In the genomic region with DNA sequence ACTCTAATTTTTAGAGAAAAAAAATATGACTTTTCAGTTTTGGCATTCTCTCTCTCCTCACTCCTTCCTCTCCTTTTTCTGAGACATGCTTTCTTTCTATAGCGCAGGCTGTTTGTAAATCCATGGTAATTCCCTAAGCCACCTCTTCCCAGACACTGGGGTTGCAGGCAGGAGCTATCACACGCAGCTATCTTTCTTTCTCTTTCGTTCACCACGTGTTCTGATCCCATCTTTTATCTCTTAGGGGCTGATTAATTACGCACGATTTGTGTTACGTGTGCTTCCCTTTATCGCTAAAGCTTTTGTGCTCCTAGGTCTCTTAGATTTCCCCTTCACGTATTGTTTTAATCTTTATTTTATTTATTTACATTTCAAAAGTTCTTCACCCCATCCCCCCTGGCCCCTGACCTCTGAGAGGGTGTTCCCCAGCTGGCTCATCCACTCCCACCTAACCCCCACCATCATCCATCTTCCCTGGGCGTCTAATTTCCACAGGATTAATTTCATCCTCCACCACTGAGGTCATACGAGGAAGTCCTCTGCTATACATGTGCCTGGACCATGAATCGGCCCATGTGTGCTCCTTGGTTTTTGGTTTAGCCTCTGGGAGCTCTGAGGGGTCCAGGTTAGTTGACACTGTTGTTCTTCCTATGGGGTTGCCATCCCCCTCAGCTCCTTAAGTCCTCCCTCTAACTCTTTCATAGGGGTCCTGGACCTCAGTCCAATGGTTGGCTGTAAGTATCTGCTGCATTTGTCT, we compare ENCODE assay signal across 16 mouse cellular contexts. TPM values are rescaled to one million over a fixed set of nuclear protein-coding genes. Genes with fewer than 3 reads are reported as not detected.
DNase-seq lines count a peak whose midpoint lies in the region; ATAC-seq and TF ChIP-seq lines count a peak whose summit lies in the region.
"Had no signal": no experiment of that assay in that cellular context is flagged by ENCODE, and none has a peak within 500 bp of the region (broad histone marks: within the 10 kb centered on the region; RNA-seq: fewer than 3 reads in every experiment).

No protein-coding gene starts in this region.

- no peak for TF ChIP-seq CTCF in bone marrow macrophage, adult 2 months (IDR thresholded peaks at IDR 0.05; ENCODE audit: low read depth, low read length)

- no peaks in the 10 kb centered on the region for H3K4me1 ChIP-seq in heart, embryonic 14.5 days (ENCODE audit: control insufficient read depth in 2 of 2, insufficient read depth in 2 of 2, low read length in 2 of 2)
- H3K4me1 ChIP-seq in heart, embryonic 12.5 days (replicated peaks) = no peaks in the 10 kb centered on the region
- H3K4me1 ChIP-seq in lung, embryonic 15.5 days = 0 out of 2 replicates have a peak, but pooled peaks cover 7% of the 10 kb centered on the region
- H3K4me1 ChIP-seq in bone marrow macrophage, adult 2 months (ENCODE audit: control insufficient read depth, insufficient read depth, low read length) = peaks cover 34% of the 10 kb centered on the region
- no peaks in the 10 kb centered on the region for H3K4me1 ChIP-seq in stomach, embryonic 14.5 days (ENCODE audit: control insufficient read depth, insufficient read depth, low read length)
- peaks cover 6% of the 10 kb centered on the region for H3K4me1 ChIP-seq in limb, embryonic 10.5 days
- H3K4me1 ChIP-seq: embryonic facial prominence, embryonic 12.5 days; intestine, embryonic 15.5 days had no signal

- no peak overlapping the region for H3K9ac ChIP-seq in heart, embryonic 14.5 days (ENCODE audit: low read length)
- H3K9ac ChIP-seq in heart, embryonic 12.5 days = no peak overlapping the region
- H3K9ac ChIP-seq in lung, embryonic 15.5 days = no peak overlapping the region
- H3K9ac ChIP-seq in stomach, embryonic 14.5 days (replicated peaks; ENCODE audit: low read depth, low read length) = no peak overlapping the region
- H3K9ac ChIP-seq: embryonic facial prominence, embryonic 12.5 days; intestine, embryonic 15.5 days had no signal

- WGBS in heart, embryonic 14.5 days = 68% methylated on average over 12 of the region's 12 CpGs
- 64% methylated on average over 12 of the region's 12 CpGs for WGBS in heart, embryonic 12.5 days
- WGBS in lung, embryonic 15.5 days = 30% methylated on average over 12 of the region's 12 CpGs
- WGBS in stomach, embryonic 14.5 days = 28% methylated on average over 12 of the region's 12 CpGs
- WGBS in limb, embryonic 10.5 days = 61% methylated on average over 12 of the region's 12 CpGs

- no peak for TF ChIP-seq POLR2A in bone marrow macrophage, adult 2 months (IDR thresholded peaks at IDR 0.05; ENCODE audit: borderline replicate concordance, low read depth, low read length)

- ATAC-seq in heart, embryonic 14.5 days (ENCODE audit: insufficient number of reproducible peaks, insufficient read depth, low FRiP score, low read depth) = no peak
- no peak for ATAC-seq in heart, embryonic 12.5 days (ENCODE audit: insufficient number of reproducible peaks, low FRiP score)
- no peak for ATAC-seq in lung, embryonic 15.5 days (ENCODE audit: borderline replicate concordance, extremely low read depth, low FRiP score, low TSS enrichment)
- no peak for ATAC-seq in stomach, embryonic 14.5 days (ENCODE audit: insufficient number of reproducible peaks, insufficient read depth, low FRiP score, low read depth)
- ATAC-seq: intestine, embryonic 15.5 days; Patski had no signal

- H3K27ac ChIP-seq in heart, embryonic 14.5 days (replicated peaks in 1 of 2; ENCODE audit: control insufficient read depth in 1 of 2, insufficient read depth in 1 of 2, low read depth in 2 of 2, low read length in 2 of 2) = no peak overlapping the region
- H3K27ac ChIP-seq in heart, embryonic 12.5 days (ENCODE audit: poor library complexity, severe bottlenecking) = no peak overlapping the region
- H3K27ac ChIP-seq in lung, embryonic 15.5 days = no peak overlapping the region
- peak overlapping the region; percentile 69 for H3K27ac ChIP-seq in bone marrow macrophage, adult 2 months (ENCODE audit: insufficient read depth, low read depth, low read length)
- H3K27ac ChIP-seq in stomach, embryonic 14.5 days (ENCODE audit: low read length) = no peak overlapping the region
- H3K27ac ChIP-seq in limb, embryonic 10.5 days = no peak overlapping the region
- H3K27ac ChIP-seq: embryonic facial prominence, embryonic 12.5 days; intestine, embryonic 15.5 days; layer of hippocampus, adult 2 months had no signal

- no peak for DNase-seq in lung, postnatal 25 days (ENCODE audit: low spot score)
- no peak for DNase-seq in limb, embryonic 10.5 days (ENCODE audit: low spot score)
- no peak for DNase-seq in ovary, postnatal 36 days (ENCODE audit: low spot score)
- DNase-seq: cerebellum, adult 9-11 months; heart, postnatal 10 days; lung, postnatal 14 days; thymus, postnatal 25 days had no signal

- no peaks in the 10 kb centered on the region for H3K9me3 ChIP-seq in heart, embryonic 14.5 days (ENCODE audit: control insufficient read depth, low read length)
- H3K9me3 ChIP-seq in heart, embryonic 12.5 days (replicated peaks) = no peaks in the 10 kb centered on the region
- H3K9me3 ChIP-seq in lung, embryonic 15.5 days = no peaks in the 10 kb centered on the region
- H3K9me3 ChIP-seq in stomach, embryonic 14.5 days (ENCODE audit: control insufficient read depth, low read depth, low read length) = no peaks in the 10 kb centered on the region
- no peaks in the 10 kb centered on the region for H3K9me3 ChIP-seq in limb, embryonic 10.5 days (replicated peaks)
- H3K9me3 ChIP-seq: embryonic facial prominence, embryonic 12.5 days; intestine, embryonic 15.5 days had no signal

- H3K36me3 ChIP-seq in heart, embryonic 14.5 days (ENCODE audit: control insufficient read depth, insufficient read depth, low read length) = no peaks in the 10 kb centered on the region
- no peaks in the 10 kb centered on the region for H3K36me3 ChIP-seq in heart, embryonic 12.5 days
- H3K36me3 ChIP-seq in lung, embryonic 15.5 days = no peaks in the 10 kb centered on the region
- H3K36me3 ChIP-seq in stomach, embryonic 14.5 days (ENCODE audit: control insufficient read depth, insufficient read depth, low read length) = no peaks in the 10 kb centered on the region
- no peaks in the 10 kb centered on the region for H3K36me3 ChIP-seq in limb, embryonic 10.5 days
- H3K36me3 ChIP-seq: embryonic facial prominence, embryonic 12.5 days; intestine, embryonic 15.5 days had no signal

- peak overlapping the region; percentile 46; the same call in 1 of the 2 replicates for H3K4me2 ChIP-seq in heart, embryonic 14.5 days (ENCODE audit: low read length)
- H3K4me2 ChIP-seq in heart, embryonic 12.5 days = no peak overlapping the region
- H3K4me2 ChIP-seq in lung, embryonic 15.5 days = peak overlapping the region; percentile 48
- H3K4me2 ChIP-seq in stomach, embryonic 14.5 days (replicated peaks; ENCODE audit: low read depth, low read length) = peak overlapping the region; percentile 24
- H3K4me2 ChIP-seq: embryonic facial prominence, embryonic 12.5 days; intestine, embryonic 15.5 days had no signal

- no peak overlapping the region for H3K4me3 ChIP-seq in heart, embryonic 14.5 days (ENCODE audit: control insufficient read depth in 1 of 2, insufficient read depth in 1 of 2, low read depth in 1 of 2, low read length in 2 of 2)
- H3K4me3 ChIP-seq in heart, embryonic 12.5 days = no peak overlapping the region
- H3K4me3 ChIP-seq in lung, embryonic 15.5 days = 0 out of 2 replicates have a peak overlapping the region, but pooled peaks have one; percentile 8
- peak overlapping the region; percentile 90 for H3K4me3 ChIP-seq in bone marrow macrophage, adult 2 months (ENCODE audit: insufficient read depth, low read length)
- H3K4me3 ChIP-seq in stomach, embryonic 14.5 days (ENCODE audit: low read depth, low read length) = no peak overlapping the region; the same call in 1 of the 2 replicates
- H3K4me3 ChIP-seq in limb, embryonic 10.5 days = no peak overlapping the region
- H3K4me3 ChIP-seq: embryonic facial prominence, embryonic 12.5 days; intestine, embryonic 15.5 days; layer of hippocampus, adult 2 months had no signal

- no peaks in the 10 kb centered on the region for H3K27me3 ChIP-seq in heart, embryonic 14.5 days (ENCODE audit: control insufficient read depth, insufficient read depth, low read length)
- H3K27me3 ChIP-seq in heart, embryonic 12.5 days (replicated peaks) = no peaks in the 10 kb centered on the region
- H3K27me3 ChIP-seq in lung, embryonic 15.5 days = no peaks in the 10 kb centered on the region
- H3K27me3 ChIP-seq in stomach, embryonic 14.5 days (ENCODE audit: control insufficient read depth, insufficient read depth, low read length) = no peaks in the 10 kb centered on the region
- no peaks in the 10 kb centered on the region for H3K27me3 ChIP-seq in limb, embryonic 10.5 days (ENCODE audit: low read depth, poor library complexity, severe bottlenecking)
- H3K27me3 ChIP-seq: embryonic facial prominence, embryonic 12.5 days; intestine, embryonic 15.5 days; Patski had no signal

RNA-seq across cellular contexts. Expression of a gene that starts 2.6 kb away (rescaled TPM):
- 1.0 and 1.2 TPM in 2 replicates for polyA plus RNA-seq in heart, embryonic 14.5 days (2014; fragmentation: Nextera tagmentation; extraction: Ambion mirVana)
- polyA plus RNA-seq in heart, embryonic 12.5 days (2016; fragmentation: Nextera tagmentation; extraction: Ambion mirVana) = 0.62 and 0.72 TPM in 2 replicates
- 1.4 and 1.9 TPM in 2 replicates for polyA plus RNA-seq in lung, embryonic 15.5 days (2015; fragmentation: Nextera tagmentation; extraction: Ambion mirVana)
- polyA plus RNA-seq in bone marrow macrophage, adult 2 months (2012; ENCODE audit: insufficient read depth, insufficient read length, missing spikeins) = 120 and 122 TPM in 2 replicates
- polyA plus RNA-seq in stomach, embryonic 14.5 days (2014; fragmentation: Nextera tagmentation; extraction: Ambion mirVana) = 2.0 and 2.5 TPM in 2 replicates
- polyA plus RNA-seq in limb, embryonic 10.5 days (2016; fragmentation: Nextera tagmentation; extraction: Ambion mirVana) = 0.14 and 0.33 TPM in 2 replicates
- polyA plus RNA-seq: Patski had no signal

RNA-seq across cellular contexts. Expression of a gene that starts 11.7 kb away (rescaled TPM):
- polyA plus RNA-seq in heart, embryonic 14.5 days (2014; fragmentation: Nextera tagmentation; extraction: Ambion mirVana) = 7.3 and 7.4 TPM in 2 replicates
- 8.5 and 9.2 TPM in 2 replicates for polyA plus RNA-seq in heart, embryonic 12.5 days (2016; fragmentation: Nextera tagmentation; extraction: Ambion mirVana)
- polyA plus RNA-seq in lung, embryonic 15.5 days (2015; fragmentation: Nextera tagmentation; extraction: Ambion mirVana) = 7.7 and 7.8 TPM in 2 replicates
- polyA plus RNA-seq in bone marrow macrophage, adult 2 months (2012; ENCODE audit: insufficient read depth, insufficient read length, missing spikeins) = 87.4 and 99.3 TPM in 2 replicates
- 9.2 and 9.3 TPM in 2 replicates for polyA plus RNA-seq in stomach, embryonic 14.5 days (2014; fragmentation: Nextera tagmentation; extraction: Ambion mirVana)
- polyA plus RNA-seq in limb, embryonic 10.5 days (2016; fragmentation: Nextera tagmentation; extraction: Ambion mirVana) = 10.1 and 12.0 TPM in 2 replicates

Comparison
In these comparisons a context has a peak if more than half of its experiments do, and no peak if none do; other contexts are left out.
1. H3K4me3 ChIP-seq: peak in lung, embryonic 15.5 days (single experiment) and bone marrow macrophage, adult 2 months (single experiment); none in heart, embryonic 14.5 days (0 of 2), heart, embryonic 12.5 days (single experiment), stomach, embryonic 14.5 days (single experiment) and limb, embryonic 10.5 days (single experiment).
2. RNA of a gene that starts 2.6 kb away (polyA plus RNA-seq): 120 to 122 TPM in bone marrow macrophage, adult 2 months; 2.0 to 2.5 TPM in stomach, embryonic 14.5 days, 1.4 to 1.9 TPM in lung, embryonic 15.5 days, 1.0 to 1.2 TPM in heart, embryonic 14.5 days, 0.62 to 0.72 TPM in heart, embryonic 12.5 days and 0.14 to 0.33 TPM in limb, embryonic 10.5 days; every median in the first group is over 10 times any median in the second.